Mouse (Mus musculus) intestine, embryonic 14.5 days (tissue): ENCODE measurements at regions not wholly inside any gene's neighbourhood (a gene's known extent, or its start where the extent isn't known, plus 50 kb on each side); places are given as distances from the start of the nearest gene placed in this dataset.
"Not testable (repeated sequence)": the region's sequence is repeated elsewhere in the genome, so short reads cannot be mapped to it uniquely, and the experiment has no call there.

Experiments used
- ATAC-seq: fragments of 200-750 bp; cut with Nextera tagmentation; replicated peaks from 2 replicates; pipeline ENCODE4 v1.8.0; 2017; ENCODE audit warnings: low read depth, moderate number of reproducible peaks, moderate TSS enrichment, moderate library complexity; ENCODE audit not compliant: low FRiP score, low TSS enrichment
- DNase-seq: peaks from one replicate; pipeline ENCODE4 v3.0.0-alpha.2; 2018; ENCODE audit warnings: low spot score
- H3K27ac ChIP-seq: fragments of 300-500 bp; sonication (generic); 2 replicates; pipeline ENCODE4 v1.5.1; 2014; ENCODE audit warnings: low read depth, mild to moderate bottlenecking, control low read depth
- H3K27me3 ChIP-seq: fragments of 300-500 bp; sonication (generic); replicated peaks from 2 replicates; pipeline ENCODE4 v1.6.1; 2014; ENCODE audit warnings: low read length, control low read depth; ENCODE audit not compliant: control insufficient read depth, insufficient read depth
- H3K36me3 ChIP-seq: fragments of 300-500 bp; sonication (generic); 2 replicates; pipeline ENCODE4 v1.6.1; 2014; ENCODE audit warnings: low read length, control low read depth; ENCODE audit not compliant: control insufficient read depth, insufficient read depth
- H3K4me1 ChIP-seq: fragments of 300-500 bp; sonication (generic); replicated peaks from 2 replicates; pipeline ENCODE4 v1.6.1; 2014; ENCODE audit warnings: low read length, control low read depth, mixed read lengths; ENCODE audit not compliant: control insufficient read depth, insufficient read depth
- H3K4me2 ChIP-seq: fragments of 300-500 bp; sonication (generic); 2 replicates; pipeline ENCODE4 v1.6.1; 2014; ENCODE audit warnings: low read length
- H3K4me3 ChIP-seq: fragments of 300-500 bp; sonication (generic); 2 replicates; pipeline ENCODE4 v1.5.1; 2014; ENCODE audit warnings: low read depth, low read length, control low read depth, mixed read lengths
- H3K9ac ChIP-seq: fragments of 300-500 bp; sonication (generic); 2 replicates; pipeline ENCODE4 v1.6.1; 2014; ENCODE audit warnings: mild to moderate bottlenecking, low read length
- H3K9me3 ChIP-seq: fragments of 300-500 bp; sonication (generic); 2 replicates; pipeline ENCODE4 v1.6.1; 2016; ENCODE audit warnings: low read length, control low read depth; ENCODE audit not compliant: control insufficient read depth
- WGBS: fragments of 180-500 bp; shearing (Covaris S2); extraction: QIAGEN DNeasy Blood & Tissue Kit; methylation state at CpG from one replicate; pipeline ENCODE4 v1.1.7; 2014; 5-methylcytosine and 5-hydroxymethylcytosine counted together

DNA sequence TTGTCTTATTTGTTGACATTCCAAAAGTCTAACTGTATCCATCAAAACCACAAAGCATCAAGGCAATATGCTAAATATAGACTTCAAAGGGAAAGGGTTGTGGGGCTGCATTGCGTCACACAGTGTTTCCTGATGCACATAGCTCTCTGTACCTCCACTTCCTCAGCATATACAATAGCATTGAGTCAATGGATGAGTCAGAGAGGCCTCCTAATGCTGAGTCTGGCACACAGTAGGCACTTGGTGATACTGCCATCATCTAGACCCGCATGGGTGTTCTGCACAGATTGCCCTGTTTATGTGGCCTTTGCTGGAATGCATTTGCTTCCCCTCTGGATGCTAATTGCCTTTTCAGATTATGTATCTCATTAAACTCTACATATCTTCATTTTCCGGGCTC, 91.0 kb upstream of the Dpp6 start:
- Histone ChIP-seq H3K4me3 (no peak overlapping the region), H3K36me3 (no peaks in the 10 kb centered on the region), H3K27ac (no peak overlapping the region), H3K4me2 (no peak overlapping the region), H3K9ac (no peak overlapping the region), H3K27me3 (no peaks in the 10 kb centered on the region), H3K4me1 (no peaks in the 10 kb centered on the region), H3K9me3 (no peaks in the 10 kb centered on the region)
- no peak for ATAC-seq
- DNase-seq, result no peak
- whole genome bisulfite sequencing, result 84% methylated on average over 3 of the region's 3 CpGs

DNA sequence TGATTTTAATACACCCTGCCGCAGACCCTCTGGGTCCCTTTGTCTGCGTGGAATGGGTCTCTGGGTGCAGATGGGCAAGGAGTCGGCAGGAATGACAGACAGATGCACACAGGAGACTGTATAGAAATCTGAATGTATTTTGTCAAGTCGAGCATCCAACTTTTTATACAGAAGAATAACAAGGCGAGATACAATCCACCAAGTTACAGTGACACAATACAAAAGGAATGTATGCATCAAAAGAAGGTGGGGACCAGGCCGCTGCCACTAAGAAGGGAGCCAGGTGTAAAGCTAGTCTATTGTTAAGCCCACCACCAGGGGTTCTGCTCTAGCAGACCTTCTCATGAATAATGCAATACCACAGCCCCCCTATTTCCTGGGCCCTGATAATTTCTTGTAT, 65.8 kb upstream of the Dpp6 start:
- H3K4me2 ChIP-seq, H3K4me1 ChIP-seq, H3K9me3 ChIP-seq, H3K36me3 ChIP-seq, H3K27ac ChIP-seq, H3K9ac ChIP-seq, ATAC-seq, DNase-seq, H3K27me3 ChIP-seq, H3K4me3 ChIP-seq: not testable (repeated sequence)
- 86% methylated on average over 6 of the region's 6 CpGs for WGBS

DNA sequence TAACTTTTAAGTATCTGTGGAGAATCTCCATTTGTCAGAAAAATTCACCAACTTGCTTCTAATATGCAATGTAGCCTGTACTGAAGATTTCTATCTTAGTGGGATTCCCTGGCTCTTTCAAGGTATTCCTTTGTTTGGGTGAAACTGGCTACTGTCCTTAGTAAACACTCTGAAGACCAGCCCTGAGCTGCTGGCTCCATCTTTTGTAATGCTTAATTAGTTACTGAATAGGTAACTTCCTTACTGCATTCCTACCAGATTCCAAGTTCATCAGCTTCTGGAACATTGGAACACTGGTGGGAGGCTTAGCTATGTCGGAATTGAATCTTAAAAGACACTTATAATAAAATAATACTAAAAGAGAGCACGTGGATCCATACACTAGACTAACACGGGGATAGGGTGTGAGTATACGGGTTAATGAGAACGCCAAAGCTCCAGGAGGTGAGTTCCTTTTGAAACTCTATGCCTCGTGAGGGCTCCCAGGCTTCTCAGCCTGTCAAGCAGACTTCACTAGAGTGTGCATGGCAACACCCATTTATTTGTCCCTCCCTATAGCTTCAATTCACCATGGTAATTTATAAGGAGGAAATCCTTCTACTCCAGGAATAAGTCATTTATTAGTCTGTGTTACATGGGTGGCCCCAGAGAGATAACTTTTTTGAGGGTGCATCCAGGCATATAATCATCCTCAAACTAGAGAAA, 65.2 kb upstream of the Dpp6 start:
- not testable (repeated sequence) for ATAC-seq
- 87% methylated on average over 6 of the region's 6 CpGs for WGBS

DNA sequence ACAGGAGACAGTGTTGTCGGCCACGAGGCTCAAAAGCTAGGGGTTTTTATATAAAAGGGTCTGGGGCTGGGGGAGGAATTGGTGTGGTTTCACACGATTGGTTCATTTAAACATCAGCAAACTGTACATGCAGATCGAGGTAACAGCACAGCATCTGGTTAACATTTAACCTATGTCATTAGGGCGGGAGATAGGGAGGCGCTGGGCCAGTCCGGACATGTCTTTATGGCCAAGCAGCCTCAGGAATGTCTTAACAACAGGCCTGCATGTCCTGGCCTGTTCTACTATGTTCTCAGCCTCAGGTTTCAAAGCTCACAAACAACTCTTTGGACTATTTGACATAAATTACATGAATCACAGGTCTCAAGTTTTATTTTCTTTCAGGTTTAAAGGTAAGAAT, 62.9 kb upstream of the Dpp6 start:
- not testable (repeated sequence) for ATAC-seq, H3K4me2 ChIP-seq, H3K36me3 ChIP-seq, H3K9me3 ChIP-seq, H3K4me3 ChIP-seq, H3K4me1 ChIP-seq, H3K27ac ChIP-seq, H3K9ac ChIP-seq, H3K27me3 ChIP-seq, DNase-seq
- 57% methylated on average over 7 of the region's 7 CpGs for WGBS

More for the DNA sequence above, 65.2 kb upstream of the Dpp6 start:
- H3K9ac ChIP-seq, H3K4me2 ChIP-seq, DNase-seq, H3K4me1 ChIP-seq, H3K27me3 ChIP-seq, H3K27ac ChIP-seq, H3K4me3 ChIP-seq, H3K36me3 ChIP-seq, H3K9me3 ChIP-seq: not testable (repeated sequence)
